Mouse (Mus musculus): ENCODE results near the gene Nhs.

GRCm38 (mm10) chrX:161971961-161972502, 187.5 kb downstream of the Nhs start:
- no peak for TF ChIP-seq FLI1 (IDR thresholded peaks at IDR 0.05; ENCODE audit: low read length)
- no peak for TF ChIP-seq GATA1 (IDR thresholded peaks at IDR 0.05; ENCODE audit: borderline replicate concordance, low read length)

Data from megakaryocyte, embryonic 14.5 days (primary cell).